Mouse (Mus musculus) gastrocnemius, postnatal 25 days (tissue): ENCODE data around the gene Arhgef17. TPM values are rescaled to one million over a fixed set of nuclear protein-coding genes. Genes with fewer than 3 reads are reported as not detected.
"Not testable (repeated sequence)": the region's sequence is repeated elsewhere in the genome, so short reads cannot be mapped to it uniquely, and the experiment has no call there.

Experiments used
- DNase-seq: peaks from one replicate; pipeline ENCODE4 v3.0.0; 2022
- microRNA-seq, 2 experiments: library from miRNA; unstranded; fragments of <30 nt; microRNA quantifications; one replicate each; pipeline ENCODE4 v1.2.0; 2021; ENCODE audit warnings: borderline replicate concordance in 2 of 2
- total RNA-seq, 2 experiments: library from RNA; stranded (reverse); gene quantifications; 1 replicate in 1 of 2; 2 replicates in 1 of 2; pipeline ENCODE4 v1.2.3; 2021

Gene Arhgef17
- total RNA-seq, 2 experiments from 2014 or later: 16.4 to 20.8 TPM

DNA sequence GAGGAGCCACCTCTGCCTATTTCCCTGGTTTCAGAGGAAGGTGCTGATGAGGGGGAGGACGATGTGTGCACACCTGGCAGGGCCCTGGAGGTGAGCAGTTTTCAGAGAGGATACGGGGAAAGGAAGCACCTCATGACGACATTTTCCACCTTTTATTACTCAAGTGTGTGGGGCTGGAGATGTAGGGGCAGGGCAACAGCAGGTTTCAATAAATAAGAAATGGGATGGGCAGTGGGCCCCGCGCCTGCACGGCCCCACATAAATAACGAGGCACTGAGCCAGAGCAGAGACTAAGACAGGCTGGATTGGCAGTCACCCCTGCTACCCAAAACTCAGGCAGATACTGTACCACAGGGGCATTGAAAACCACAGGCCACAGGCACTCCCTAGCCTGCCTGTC is 85.9 kb downstream of the Arhgef17 start:
- not testable (repeated sequence) for DNase-seq

DNA sequence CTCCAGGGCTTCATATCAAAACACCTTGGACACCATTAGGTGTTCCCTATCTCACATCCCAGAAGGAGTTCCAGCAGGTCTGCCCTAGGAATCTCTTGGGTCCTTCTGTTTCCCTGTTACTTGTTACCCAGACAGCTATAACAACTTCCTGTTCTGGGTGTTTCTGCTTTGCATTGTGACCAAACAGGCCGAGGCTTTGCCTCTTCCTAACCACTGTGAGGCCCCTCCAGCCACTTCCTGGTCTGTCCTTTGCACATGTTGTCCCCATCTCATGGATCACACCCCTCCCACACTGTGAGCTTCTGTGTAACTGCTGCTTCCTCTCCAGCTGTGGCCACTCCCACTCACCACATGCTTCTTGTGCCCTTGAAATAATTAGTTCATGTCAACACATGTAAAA is 86.5 kb downstream of the Arhgef17 start:
- DNase-seq: peak; percentile 61

DNA sequence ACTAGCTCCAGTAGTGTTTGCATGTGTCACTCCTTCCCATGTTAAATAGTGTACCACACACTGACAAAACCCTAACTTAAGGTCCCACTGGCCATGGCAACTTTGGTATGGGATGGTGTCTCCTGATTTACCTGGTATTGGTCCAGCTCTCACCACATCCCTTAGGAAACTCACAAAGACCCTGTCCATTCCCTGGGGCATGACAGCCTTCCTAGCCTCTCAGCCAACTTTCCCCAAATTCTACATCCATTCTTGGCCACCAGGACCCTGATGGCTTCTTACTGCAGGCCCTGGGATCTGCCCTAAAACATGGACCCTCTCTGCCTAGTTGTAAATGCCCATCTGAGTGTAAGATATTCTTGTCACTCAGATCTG is 86.9 kb downstream of the Arhgef17 start:
- DNase-seq: no peak

DNA sequence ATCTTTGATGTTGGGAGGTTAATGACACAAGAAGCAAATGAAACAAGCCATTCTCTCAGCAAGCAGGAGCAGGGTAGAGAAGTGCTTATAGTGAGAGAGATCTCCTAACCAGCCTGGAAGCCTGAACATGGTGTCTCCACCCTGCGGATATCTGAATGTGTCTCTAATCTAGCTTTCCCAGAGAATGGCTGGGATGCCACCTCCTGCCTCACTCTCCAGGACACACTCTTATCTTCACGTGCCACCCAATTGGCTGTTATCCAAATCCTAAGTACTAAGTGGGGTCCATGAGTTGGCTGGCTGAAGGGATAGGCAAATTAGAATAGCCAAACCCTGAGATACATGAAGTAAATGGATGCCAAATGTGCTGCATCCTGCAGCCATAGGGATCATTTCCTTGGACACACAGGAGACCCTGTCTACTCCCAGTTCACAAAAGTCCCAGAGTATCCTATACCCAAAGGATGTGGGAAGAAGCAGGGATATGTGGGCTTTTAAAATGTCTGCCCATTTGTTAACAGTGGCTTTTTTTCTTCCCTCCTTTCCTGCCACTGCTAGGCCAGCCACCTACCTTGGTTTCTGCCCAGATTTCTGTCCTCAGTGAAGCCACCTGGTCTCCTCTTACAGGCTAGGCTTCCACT is 87.4 kb downstream of the Arhgef17 start:
- no peak for DNase-seq

DNA sequence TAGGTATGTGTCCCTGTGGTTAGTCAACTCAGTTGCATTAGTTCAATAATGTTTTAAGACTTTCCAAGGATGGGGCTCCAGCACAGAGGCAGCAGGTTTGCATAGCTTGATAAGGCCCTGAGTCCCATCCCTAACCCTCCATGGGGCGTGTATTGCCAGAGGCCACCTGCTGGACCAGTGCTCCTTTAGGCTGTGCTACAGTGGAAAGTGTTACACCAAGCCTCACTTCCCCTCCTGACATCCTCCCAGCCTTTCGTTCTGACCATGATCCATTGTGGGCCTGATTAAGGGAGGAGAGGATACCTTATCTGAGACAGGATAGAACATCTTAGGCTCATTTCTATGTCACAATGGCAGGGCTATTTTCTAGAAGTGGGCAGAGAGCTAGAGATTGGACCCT is 88.0 kb downstream of the Arhgef17 start:
- no peak for DNase-seq

DNA sequence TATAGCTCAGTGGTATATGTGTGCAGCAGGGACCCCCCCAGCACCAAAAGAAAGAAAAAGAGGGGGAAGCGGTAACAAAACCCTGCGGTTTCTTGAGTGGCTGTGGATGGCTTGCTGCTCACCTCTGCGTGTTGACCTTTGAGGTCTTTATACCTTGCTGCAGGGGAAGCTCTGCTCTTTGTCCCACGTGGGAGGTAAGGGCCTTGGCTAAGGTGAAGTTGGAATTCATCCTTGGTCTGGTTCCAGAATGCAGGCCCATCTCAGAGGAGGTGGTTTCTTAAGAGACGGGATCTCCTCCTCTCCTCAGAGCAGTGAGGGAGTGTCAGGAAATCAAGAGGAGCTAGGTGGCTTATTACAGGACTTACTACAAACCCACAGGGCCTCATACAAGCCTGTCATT is 89.7 kb downstream of the Arhgef17 start:
- no peak for DNase-seq

DNA sequence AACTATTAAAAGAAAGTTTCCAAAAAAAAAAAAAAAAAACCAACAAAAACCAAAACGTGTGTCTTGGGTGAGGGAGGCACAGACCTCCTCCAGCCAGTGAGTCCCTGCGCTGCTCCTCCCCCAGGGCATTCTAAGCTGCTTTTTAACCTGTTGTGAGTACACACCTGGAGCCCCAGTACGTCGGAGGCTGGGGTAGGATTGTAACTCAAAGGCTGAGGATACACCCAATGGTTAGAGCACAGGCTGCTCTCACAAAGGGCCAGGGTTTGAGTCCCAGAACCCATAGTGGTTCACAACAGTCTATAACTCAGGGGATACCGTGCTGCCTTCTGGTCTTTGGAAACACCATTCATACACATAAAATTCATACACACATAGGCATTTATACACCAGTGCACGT is 90.3 kb downstream of the Arhgef17 start:
- no peak for DNase-seq

DNA sequence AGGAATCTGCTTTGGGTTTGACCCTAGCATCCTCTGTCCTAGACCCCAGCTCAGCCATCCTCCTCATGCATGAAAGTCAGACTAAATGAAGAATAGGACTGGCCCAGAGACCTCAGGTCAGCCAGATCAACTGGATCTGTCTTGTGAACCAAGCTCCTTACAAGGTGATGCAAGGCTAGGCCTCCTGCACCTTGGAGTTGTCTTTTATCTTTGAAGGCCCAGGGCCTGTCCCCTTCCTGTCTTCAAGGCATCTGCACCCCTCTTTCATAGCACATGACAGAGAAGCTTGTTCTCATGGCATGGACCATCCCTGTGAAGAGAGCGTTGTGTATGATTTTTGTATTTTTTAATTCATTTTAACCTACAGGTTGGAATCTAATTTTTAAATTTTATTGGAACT is 91.0 kb downstream of the Arhgef17 start:
- no peak for DNase-seq

DNA sequence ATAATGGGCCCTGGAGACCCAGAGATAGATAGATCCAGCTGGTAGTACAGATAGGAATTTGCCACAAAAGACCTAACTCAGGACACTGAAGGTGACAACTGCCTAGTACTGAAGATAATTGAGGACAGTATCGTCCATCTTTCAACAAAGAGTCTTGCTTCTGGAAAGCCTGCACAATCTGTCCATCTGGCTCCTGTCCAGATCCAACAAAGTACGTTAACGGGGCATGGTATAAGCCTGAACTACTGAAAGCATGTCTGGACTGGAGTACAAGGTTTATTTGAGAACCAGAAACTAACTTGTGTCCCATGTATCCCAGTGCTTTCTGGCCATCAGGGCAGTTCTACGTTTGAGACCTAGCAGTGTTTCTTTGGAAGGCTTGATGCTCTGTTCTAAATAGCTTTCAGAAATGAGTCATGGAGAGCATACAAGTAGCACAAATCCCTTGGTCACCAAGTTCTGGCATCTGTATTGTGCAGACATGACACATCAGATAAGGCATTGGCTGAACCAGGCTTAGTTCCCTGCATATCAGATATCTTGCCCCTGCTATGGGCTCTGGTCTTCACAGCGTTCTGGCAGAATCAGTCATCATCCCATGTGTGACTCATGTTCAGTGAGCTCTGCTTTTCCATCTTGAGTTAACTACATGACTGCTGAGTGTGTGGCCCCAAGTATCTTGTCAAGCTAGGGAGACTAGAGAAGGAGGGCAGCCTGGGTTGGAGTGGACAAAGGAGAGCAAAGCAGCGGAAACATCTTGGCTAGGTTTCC is 92.1 kb downstream of the Arhgef17 start:
- no peak for DNase-seq

DNA sequence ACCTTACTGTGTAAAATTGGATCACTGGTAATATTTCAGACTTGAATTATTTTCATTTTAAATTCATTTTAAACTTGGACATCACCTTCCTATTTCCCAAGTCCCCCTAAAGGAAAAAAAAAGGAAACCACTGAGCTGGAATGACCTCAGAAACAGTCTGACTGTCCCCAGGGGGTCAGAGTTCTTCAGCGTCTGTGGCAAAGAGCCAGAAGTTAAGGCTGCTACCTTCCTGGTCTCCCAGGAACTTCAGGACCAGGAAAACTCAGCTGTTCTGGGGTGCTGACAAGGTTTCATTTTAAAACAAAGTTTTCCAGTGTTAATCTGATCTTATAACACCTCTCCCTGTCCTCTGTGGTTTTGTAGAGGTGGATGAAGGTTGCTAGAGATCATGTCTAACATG is 94.2 kb downstream of the Arhgef17 start:
- DNase-seq: no peak

DNA sequence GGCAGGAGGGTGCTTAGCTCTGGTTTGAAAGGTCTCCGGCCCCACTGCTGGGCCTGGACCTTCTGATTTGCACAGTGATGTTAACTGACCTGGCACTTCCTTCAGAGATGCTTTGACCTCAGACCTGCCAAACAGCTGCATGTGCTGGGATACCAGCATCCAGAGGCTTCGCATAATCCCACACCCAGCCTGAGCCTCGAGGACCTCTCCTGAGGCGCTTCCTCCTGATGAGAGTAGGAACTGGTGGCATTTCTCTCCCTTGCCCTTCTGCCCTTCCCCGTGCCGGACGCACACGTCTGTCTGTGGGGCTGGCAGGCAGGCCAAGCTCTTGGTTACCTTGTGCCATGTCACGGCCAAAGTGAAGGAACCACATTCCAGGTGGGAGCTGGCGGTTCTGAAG is 95.2 kb downstream of the Arhgef17 start:
- no peak for DNase-seq

DNA sequence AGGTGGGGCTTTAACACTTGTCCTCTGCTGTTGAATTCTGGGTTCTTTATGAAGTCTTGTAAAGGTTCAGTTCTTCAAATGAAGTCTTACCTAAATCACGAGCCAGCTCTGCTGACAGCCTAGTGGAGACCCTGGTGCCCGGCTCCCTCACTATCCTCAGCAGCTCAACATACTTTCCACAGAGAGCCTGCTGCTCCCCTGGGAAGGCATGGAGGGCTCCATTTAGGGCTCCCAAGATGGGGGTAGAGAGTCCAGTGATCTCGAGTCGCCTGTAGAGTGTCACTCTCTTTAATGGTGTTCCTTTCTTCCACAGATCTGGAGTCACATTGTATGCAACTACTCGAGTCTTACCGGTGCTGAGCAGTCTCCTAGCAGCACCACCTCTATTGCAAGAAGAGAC is 96.2 kb downstream of the Arhgef17 start:
- no peak for DNase-seq

DNA sequence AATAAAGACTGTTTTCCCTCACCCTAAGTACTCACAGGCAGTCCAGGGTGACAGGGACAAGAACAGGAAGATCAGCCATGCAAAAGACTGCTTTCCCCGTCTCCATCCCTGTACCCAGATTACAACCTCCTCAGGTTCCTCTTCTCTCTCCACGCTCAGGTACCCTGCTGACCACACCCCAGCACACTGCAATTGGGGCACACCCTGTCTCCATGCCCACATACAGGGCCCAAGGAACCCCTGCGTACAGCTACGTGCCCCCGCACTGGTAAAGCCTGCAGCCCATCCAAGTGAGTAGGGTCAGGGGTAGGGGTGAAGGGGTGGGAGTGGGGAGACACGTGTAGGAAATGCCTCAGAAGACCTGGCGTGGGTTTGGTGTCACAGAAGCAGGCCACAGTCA is 96.7 kb downstream of the Arhgef17 start:
- no peak for DNase-seq

DNA sequence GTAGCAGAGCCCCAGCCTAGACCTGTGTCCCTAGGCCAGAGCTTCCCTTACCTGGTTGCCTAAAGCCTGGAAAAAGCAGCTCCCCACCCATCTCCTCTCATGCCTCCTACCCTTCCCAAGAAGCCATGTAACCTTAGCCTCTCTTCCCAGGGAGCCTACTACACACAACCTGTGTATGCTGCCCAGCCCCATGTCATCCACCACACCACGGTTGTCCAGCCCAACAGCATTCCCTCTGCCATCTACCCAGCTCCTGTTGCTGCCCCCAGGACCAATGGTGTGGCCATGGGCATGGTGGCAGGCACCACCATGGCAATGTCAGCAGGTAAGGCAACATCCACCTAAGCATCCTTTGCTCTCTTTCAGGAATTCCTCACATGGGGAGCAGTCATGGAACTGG is 98.0 kb downstream of the Arhgef17 start:
- no peak for DNase-seq

DNA sequence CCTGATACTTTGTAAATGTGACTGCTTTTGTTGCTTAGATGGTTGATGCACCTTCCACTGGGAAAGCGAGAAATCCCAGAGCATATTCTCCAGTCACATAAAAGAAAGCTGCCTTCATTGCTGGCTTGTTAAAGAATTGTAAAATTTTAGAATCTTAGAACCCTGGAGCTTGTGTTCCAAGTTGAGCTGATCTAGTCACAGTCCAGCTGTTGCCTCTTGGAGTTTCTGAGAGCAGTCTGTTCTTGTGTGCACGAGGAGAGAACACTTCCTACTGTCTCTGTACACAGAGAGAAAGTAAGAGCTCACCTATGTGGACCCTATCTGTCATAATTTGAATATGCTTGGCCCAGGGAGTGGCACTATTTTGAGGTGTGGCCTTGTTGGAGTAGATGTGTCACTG is 103.4 kb downstream of the Arhgef17 start:
- DNase-seq: no peak

DNA sequence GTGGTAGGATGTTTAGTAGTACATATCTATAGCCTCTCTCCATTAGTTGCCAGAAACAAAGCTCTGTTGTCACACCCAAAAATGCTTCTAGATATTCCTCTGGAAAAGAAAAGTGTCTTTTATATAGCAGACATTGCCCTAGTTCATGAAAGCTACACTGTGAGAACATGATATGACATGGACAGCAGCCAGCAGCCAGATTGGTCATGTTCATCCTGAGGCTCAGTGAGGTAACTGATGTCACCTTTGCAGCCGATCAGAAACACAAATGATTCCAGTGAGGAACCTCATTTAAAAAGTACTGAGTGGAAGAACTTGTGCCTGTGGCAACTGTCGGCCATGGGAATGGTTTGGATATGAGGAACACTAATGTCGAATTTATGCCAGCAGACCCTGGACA is 107.2 kb downstream of the Arhgef17 start:
- no peak for DNase-seq

Small RNA genes within 50 kb of the gene (microRNA-seq; reads per million reads assigned to microRNA genes)
- 106 to 122 reads per million in 2 experiments for gene Mir3102

Other genes starting within 250 kb of the Arhgef17 start
- 10 to 100 TPM; 33.5 to 35.7 TPM for gene Fam168a, start 225.5 kb downstream of the Arhgef17 start, total RNA-seq
- 10 to 100 TPM; 11.3 to 13.4 TPM for gene Relt, start 68.7 kb downstream of the Arhgef17 start, total RNA-seq
- gene P2ry6, start 42.5 kb upstream of the Arhgef17 start, total RNA-seq: 1 to 10 TPM; 1.4 to 1.9 TPM
- 10 to 100 TPM; 34.3 to 43.7 TPM for gene P2ry2, start 80.8 kb upstream of the Arhgef17 start, total RNA-seq
- gene Fchsd2, start 160.8 kb upstream of the Arhgef17 start, total RNA-seq: 1 to 10 TPM; 6.7 to 7.4 TPM